Mouse (Mus musculus) forebrain, embryonic 10.5 days (tissue): ENCODE results near the gene Bbs9. TPM values are rescaled to one million over a fixed set of nuclear protein-coding genes. Genes with fewer than 3 reads are reported as not detected.
A peak's percentile ranks its signal among the peaks of the same experiment; 100 is the strongest.

Experiments
- DNase-seq: peaks from one replicate; pipeline ENCODE4 v3.0.0-alpha.2; 2017; ENCODE audit warnings: low spot score; ENCODE audit errors: extremely low spot score
- H3K27ac ChIP-seq: fragments of 300-500 bp; sonication (generic); 2 replicates; pipeline ENCODE4 v1.5.1; 2016; ENCODE audit warnings: mild to moderate bottlenecking
- H3K27me3 ChIP-seq: fragments of 300-500 bp; sonication (generic); 2 replicates; pipeline ENCODE4 v1.6.1; 2016; ENCODE audit warnings: mild to moderate bottlenecking; ENCODE audit not compliant: poor library complexity, severe bottlenecking
- H3K36me3 ChIP-seq: fragments of 300-500 bp; sonication (generic); replicated peaks from 2 replicates; pipeline ENCODE4 v1.6.1; 2016; ENCODE audit warnings: mild to moderate bottlenecking, moderate library complexity
- H3K4me1 ChIP-seq: fragments of 300-500 bp; sonication (generic); 2 replicates; pipeline ENCODE4 v1.6.1; 2016
- H3K4me3 ChIP-seq: fragments of 300-500 bp; sonication (generic); 2 replicates; pipeline ENCODE4 v1.5.1; 2016; ENCODE audit warnings: mild to moderate bottlenecking, moderate library complexity
- H3K9me3 ChIP-seq: fragments of 300-500 bp; sonication (generic); 2 replicates; pipeline ENCODE4 v1.6.1; 2016; ENCODE audit warnings: mild to moderate bottlenecking, moderate library complexity
- WGBS: fragments of 180-500 bp; shearing (Covaris S2); methylation state at CpG from one replicate; pipeline ENCODE4 v1.1.7; 2016; 5-methylcytosine and 5-hydroxymethylcytosine counted together
- polyA plus RNA-seq: library from polyadenylated mRNA; unstranded; fragments of >200 nt; fragmentation: Nextera tagmentation; extraction: Ambion mirVana; gene quantifications from 2 replicates; pipeline ENCODE4 v1.2.1, GENCODE M21; 2016

Gene Bbs9
- 14.6 and 14.9 TPM in 2 replicates for polyA plus RNA-seq

GRCm38 (mm10) chr9:22475424-22475868 lies at the start of gene Bbs9:
Bbs9 (plus strand) TSS chr9:22475715.
- Histone ChIP-seq H3K27ac (peak within 1 kb of the TSS; percentile 81), H3K4me1 (peaks cover 19% of the 10 kb centered on the region), H3K4me3 (peak within 1 kb of the TSS; percentile 73), H3K36me3 (no peaks in the 10 kb centered on the region), H3K9me3 (no peaks in the 10 kb centered on the region), H3K27me3 (no peaks in the 10 kb centered on the region)
- WGBS = under 1% methylated on average over 25 of the region's 25 CpGs
- DNase-seq = peak; percentile 90

- Histone ChIP-seq H3K4me1 (peaks cover 32% of the 10 kb centered on the region), H3K36me3 (0 out of 2 replicates have a peak, but pooled peaks cover 3% of the 10 kb centered on the region), H3K27ac (no peak overlapping the region), H3K4me3 (no peak overlapping the region), H3K27me3 (no peaks in the 10 kb centered on the region), H3K9me3 (no peaks in the 10 kb centered on the region)
- DNase-seq = no peak
- 30% methylated on average over 4 of the region's 4 CpGs for WGBS
Measured at GRCm38 (mm10) chr9:22428028-22428665, 47.4 kb upstream of the Bbs9 start.

- Histone ChIP-seq H3K27me3 (no peaks in the 10 kb centered on the region), H3K36me3 (0 out of 2 replicates have a peak, but pooled peaks cover 3% of the 10 kb centered on the region), H3K4me3 (no peak overlapping the region), H3K9me3 (no peaks in the 10 kb centered on the region), H3K4me1 (peaks cover 32% of the 10 kb centered on the region), H3K27ac (no peak overlapping the region)
- 83% methylated on average over 14 of the region's 14 CpGs for WGBS
- no peak for DNase-seq
Measured at GRCm38 (mm10) chr9:22428666-22429410, 46.7 kb upstream of the Bbs9 start.

- 59% methylated on average over 15 of the region's 15 CpGs for WGBS
- DNase-seq = no peak
- H3K27me3 ChIP-seq = no peaks in the 10 kb centered on the region
Measured at GRCm38 (mm10) chr9:22429533-22430241, 45.8 kb upstream of the Bbs9 start.

GRCm38 (mm10) chr9:22430315-22430840 lies 45.1 kb upstream of the Bbs9 start:
- H3K9me3 ChIP-seq = no peaks in the 10 kb centered on the region
- peaks cover 8% of the 10 kb centered on the region for H3K36me3 ChIP-seq
- 36% methylated on average over 5 of the region's 5 CpGs for WGBS
- no peaks in the 10 kb centered on the region for H3K27me3 ChIP-seq
- no peak for DNase-seq
- peaks cover 32% of the 10 kb centered on the region for H3K4me1 ChIP-seq
- H3K4me3 ChIP-seq = no peak overlapping the region
- no peak overlapping the region for H3K27ac ChIP-seq

More at GRCm38 (mm10) chr9:22429533-22430241, 45.8 kb upstream of the Bbs9 start:
- Histone ChIP-seq H3K9me3 (no peaks in the 10 kb centered on the region), H3K4me1 (peaks cover 32% of the 10 kb centered on the region), H3K36me3 (0 out of 2 replicates have a peak, but pooled peaks cover 3% of the 10 kb centered on the region), H3K27ac (no peak overlapping the region), H3K4me3 (no peak overlapping the region)

GRCm38 (mm10) chr9:22433221-22433620 lies 42.3 kb upstream of the Bbs9 start:
- no peak for DNase-seq
- Histone ChIP-seq H3K4me3 (no peak overlapping the region), H3K27me3 (no peaks in the 10 kb centered on the region), H3K36me3 (peaks cover 10% of the 10 kb centered on the region), H3K27ac (no peak overlapping the region), H3K9me3 (no peaks in the 10 kb centered on the region), H3K4me1 (peaks cover 25% of the 10 kb centered on the region)
- 79% methylated on average over 2 of the region's 2 CpGs for WGBS

- peaks cover 10% of the 10 kb centered on the region for H3K36me3 ChIP-seq
- DNase-seq = no peak
- peaks cover 16% of the 10 kb centered on the region for H3K4me1 ChIP-seq
- no peak overlapping the region for H3K4me3 ChIP-seq
- 93% methylated on average over 2 of the region's 2 CpGs for WGBS
- H3K27me3 ChIP-seq = no peaks in the 10 kb centered on the region
- H3K9me3 ChIP-seq = no peaks in the 10 kb centered on the region
- H3K27ac ChIP-seq = no peak overlapping the region
Measured at GRCm38 (mm10) chr9:22434101-22434500, 41.4 kb upstream of the Bbs9 start.

GRCm38 (mm10) chr9:22438826-22439225 lies 36.7 kb upstream of the Bbs9 start:
- WGBS = 67% methylated on average over 1 of the region's 1 CpGs
- no peaks in the 10 kb centered on the region for H3K27me3 ChIP-seq
- peaks cover 3% of the 10 kb centered on the region; the same call in 1 of the 2 replicates for H3K9me3 ChIP-seq
- H3K4me1 ChIP-seq = no peaks in the 10 kb centered on the region
- peaks cover 17% of the 10 kb centered on the region for H3K36me3 ChIP-seq
- no peak overlapping the region for H3K4me3 ChIP-seq
- H3K27ac ChIP-seq = no peak overlapping the region
- no peak for DNase-seq

GRCm38 (mm10) chr9:22443157-22443556 lies 32.4 kb upstream of the Bbs9 start:
- WGBS = 96% methylated on average over 10 of the region's 10 CpGs
- Histone ChIP-seq H3K9me3 (peaks cover 3% of the 10 kb centered on the region; the same call in 1 of the 2 replicates), H3K4me3 (no peak overlapping the region), H3K36me3 (peaks cover 30% of the 10 kb centered on the region), H3K27me3 (no peaks in the 10 kb centered on the region), H3K27ac (no peak overlapping the region), H3K4me1 (no peaks in the 10 kb centered on the region)
- no peak for DNase-seq

- no peak for DNase-seq
- no peaks in the 10 kb centered on the region for H3K27me3 ChIP-seq
- peaks cover 50% of the 10 kb centered on the region for H3K36me3 ChIP-seq
- no peak overlapping the region for H3K4me3 ChIP-seq
- H3K27ac ChIP-seq = no peak overlapping the region
- WGBS = 95% methylated on average over 1 of the region's 1 CpGs
- peaks cover 3% of the 10 kb centered on the region; the same call in 1 of the 2 replicates for H3K9me3 ChIP-seq
- no peaks in the 10 kb centered on the region for H3K4me1 ChIP-seq
Measured at GRCm38 (mm10) chr9:22445123-22445522, 30.4 kb upstream of the Bbs9 start.

- Histone ChIP-seq H3K4me3 (no peak overlapping the region), H3K4me1 (no peaks in the 10 kb centered on the region), H3K27ac (no peak overlapping the region), H3K27me3 (no peaks in the 10 kb centered on the region), H3K9me3 (no peaks in the 10 kb centered on the region), H3K36me3 (peaks cover 60% of the 10 kb centered on the region)
- WGBS = 90% methylated on average over 5 of the region's 5 CpGs
- DNase-seq = no peak
Measured at GRCm38 (mm10) chr9:22447213-22447612, 28.3 kb upstream of the Bbs9 start.

- DNase-seq = no peak
- Histone ChIP-seq H3K27ac (no peak overlapping the region), H3K4me1 (no peaks in the 10 kb centered on the region), H3K9me3 (no peaks in the 10 kb centered on the region), H3K36me3 (peaks cover 72% of the 10 kb centered on the region), H3K4me3 (no peak overlapping the region), H3K27me3 (no peaks in the 10 kb centered on the region)
- WGBS = 83% methylated on average over 13 of the region's 13 CpGs
Measured at GRCm38 (mm10) chr9:22448420-22448819, 27.1 kb upstream of the Bbs9 start.
